Mouse (Mus musculus) lung, postnatal 0 days (tissue): ENCODE data around the gene Ckm.

Experiments
- CTCF ChIP-seq: IDR thresholded peaks from 2 replicates; pipeline ENCODE4 v1.5.1; 2016; ENCODE audit warnings: antibody characterized with exemption, mild to moderate bottlenecking
- EP300 ChIP-seq: IDR thresholded peaks from 2 replicates; pipeline ENCODE4 v1.6.1; 2016; ENCODE audit warnings: antibody characterized with exemption, mild to moderate bottlenecking, control low read depth

GRCm38 (mm10) chr7:19447689-19448088 is 43.1 kb downstream of the Ckm start:
- TF ChIP-seq CTCF: no peak
- no peak for TF ChIP-seq EP300
